Mouse (Mus musculus): Measurements from ENCODE around the gene Avil. TPM values are rescaled to one million over a fixed set of nuclear protein-coding genes. Genes with fewer than 3 reads are reported as not detected.

Gene Avil
- polyA plus RNA-seq, 1 experiment = 0.06 TPM

DNA sequence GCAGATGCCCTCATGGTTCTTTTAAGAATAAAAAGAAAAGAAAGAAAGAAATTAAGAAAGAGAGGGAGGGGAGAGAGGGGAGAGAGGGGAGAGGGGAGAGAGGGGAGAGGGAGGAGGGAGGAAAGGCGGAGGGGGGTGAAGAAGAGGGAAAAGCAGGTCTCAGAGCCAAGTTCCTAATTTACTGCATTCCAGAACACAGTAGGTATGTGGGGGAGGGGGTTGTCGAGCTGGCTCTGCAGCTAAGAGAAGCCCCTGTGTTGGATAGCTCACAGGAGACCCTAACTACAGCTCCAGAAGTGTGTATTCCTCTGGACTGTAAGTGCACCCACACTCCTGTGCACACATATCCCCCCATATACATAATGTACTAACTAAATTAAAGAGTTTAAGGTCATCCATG, 16.6 kb downstream of the Avil start:
- 0 out of 2 replicates have a peak, but pooled peaks cover 2% of the 10 kb centered on the region for H3K36me3 ChIP-seq (ENCODE audit: control insufficient read depth, insufficient read depth, low read length)
- no peak overlapping the region for H3K4me3 ChIP-seq (ENCODE audit: extremely low read depth, insufficient read depth, insufficient read length)
- H3K27ac ChIP-seq (ENCODE audit: insufficient read depth, low read length) = no peak overlapping the region
- TF ChIP-seq POLR2A (IDR thresholded peaks at IDR 0.05; ENCODE audit: low read depth, low read length) (no peak), CTCF (IDR thresholded peaks at IDR 0.05; ENCODE audit: extremely low read depth, insufficient read depth, insufficient read length, insufficient replicate concordance) (no peak)
- DNase-seq (ENCODE audit: low read depth in 1 of 2, low spot score in 2 of 2) = no peak
- no peaks in the 10 kb centered on the region for H3K4me1 ChIP-seq (ENCODE audit: control insufficient read depth, insufficient read depth, insufficient read length)
- 34% methylated on average over 2 of the region's 2 CpGs for WGBS
- no peaks in the 10 kb centered on the region for H3K27me3 ChIP-seq (ENCODE audit: control insufficient read depth, insufficient read depth, low read length)

DNA sequence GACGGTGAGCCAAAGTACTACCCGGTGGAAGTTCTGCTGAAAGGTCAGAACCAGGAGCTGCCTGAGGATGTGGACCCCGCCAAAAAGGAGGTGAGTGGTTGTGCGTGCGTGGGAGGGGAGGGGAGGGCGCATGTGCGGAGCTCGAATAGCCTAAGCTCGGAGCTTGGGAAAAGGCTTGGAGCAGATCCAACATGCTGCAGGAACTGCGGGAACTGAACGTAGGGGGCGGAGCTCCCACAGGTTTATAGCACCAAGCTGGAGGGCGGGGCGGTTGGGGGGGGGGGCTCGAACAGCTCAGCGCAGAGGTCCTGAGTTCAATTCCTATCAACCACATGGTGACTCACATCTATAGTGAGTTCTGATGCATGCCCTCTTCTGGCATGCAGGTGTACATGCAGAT, 17.9 kb downstream of the Avil start:
- 89% methylated on average over 16 of the region's 16 CpGs for WGBS
- H3K36me3 ChIP-seq (ENCODE audit: control insufficient read depth, insufficient read depth, low read length) = peaks cover 8% of the 10 kb centered on the region
- no peak overlapping the region for H3K27ac ChIP-seq (ENCODE audit: insufficient read depth, low read length)
- DNase-seq (ENCODE audit: low read depth in 1 of 2, low spot score in 2 of 2) = no peak
- H3K27me3 ChIP-seq (ENCODE audit: control insufficient read depth, insufficient read depth, low read length) = no peaks in the 10 kb centered on the region
- no peaks in the 10 kb centered on the region for H3K4me1 ChIP-seq (ENCODE audit: control insufficient read depth, insufficient read depth, insufficient read length)
- no peak for TF ChIP-seq CTCF (IDR thresholded peaks at IDR 0.05; ENCODE audit: extremely low read depth, insufficient read depth, insufficient read length, insufficient replicate concordance)
- TF ChIP-seq POLR2A (IDR thresholded peaks at IDR 0.05; ENCODE audit: low read depth, low read length) = no peak
- H3K4me3 ChIP-seq (ENCODE audit: extremely low read depth, insufficient read depth, insufficient read length) = no peak overlapping the region

- Histone ChIP-seq H3K4me1 (ENCODE audit: control insufficient read depth, insufficient read depth, insufficient read length) (no peaks in the 10 kb centered on the region; the same call in 1 of the 2 replicates), H3K4me3 (ENCODE audit: extremely low read depth, insufficient read depth, insufficient read length) (peak within 1 kb of the TSS; percentile 95), H3K27me3 (ENCODE audit: control insufficient read depth, insufficient read depth, low read length) (no peaks in the 10 kb centered on the region; the same call in 1 of the 2 replicates), H3K27ac (ENCODE audit: insufficient read depth, low read length) (peak within 1 kb of the TSS; percentile 53; the same call in 1 of the 2 replicates), H3K36me3 (ENCODE audit: control insufficient read depth, insufficient read depth, low read length) (peaks cover 12% of the 10 kb centered on the region; the same call in 1 of the 2 replicates)
- peak; percentile 65 to 90 for DNase-seq (ENCODE audit: low read depth in 1 of 2, low spot score in 2 of 2)
- 5% methylated on average over 56 of the region's 56 CpGs for WGBS
- TF ChIP-seq POLR2A (IDR thresholded peaks at IDR 0.05; ENCODE audit: low read depth, low read length) (peak; percentile 23; the same call in 1 of the 2 replicates), CTCF (IDR thresholded peaks at IDR 0.05; ENCODE audit: extremely low read depth, insufficient read depth, insufficient read length, insufficient replicate concordance) (peak; percentile 97)
These were observed 30.1 kb downstream of the Avil start, which contains the start of gene Tsfm for GRCm38 (mm10) chr10:127030336-127031296. Tsfm (minus strand) TSS chr10:127030840.

- 79% methylated on average over 8 of the region's 8 CpGs for WGBS
- peaks cover 2% of the 10 kb centered on the region; the same call in 1 of the 2 replicates for H3K36me3 ChIP-seq (ENCODE audit: control insufficient read depth, insufficient read depth, low read length)
- no peak overlapping the region for H3K27ac ChIP-seq (ENCODE audit: insufficient read depth, low read length)
- H3K27me3 ChIP-seq (ENCODE audit: control insufficient read depth, insufficient read depth, low read length) = peaks cover 2% of the 10 kb centered on the region; the same call in 1 of the 2 replicates
- H3K4me1 ChIP-seq (ENCODE audit: control insufficient read depth, insufficient read depth, insufficient read length) = no peaks in the 10 kb centered on the region; the same call in 1 of the 2 replicates
- H3K4me3 ChIP-seq (ENCODE audit: extremely low read depth, insufficient read depth, insufficient read length) = no peak overlapping the region
- no peak for DNase-seq (ENCODE audit: low read depth in 1 of 2, low spot score in 2 of 2)
- TF ChIP-seq CTCF (IDR thresholded peaks at IDR 0.05; ENCODE audit: extremely low read depth, insufficient read depth, insufficient read length, insufficient replicate concordance) (no peak), POLR2A (IDR thresholded peaks at IDR 0.05; ENCODE audit: low read depth, low read length) (no peak)
These were observed 32.8 kb downstream of the Avil start for GRCm38 (mm10) chr10:127033301-127033741.

GRCm38 (mm10) chr10:127036273-127036672, 35.8 kb downstream of the Avil start:
- H3K4me1 ChIP-seq (ENCODE audit: control insufficient read depth, insufficient read depth, insufficient read length) = peaks cover 5% of the 10 kb centered on the region; the same call in 1 of the 2 replicates
- no peak for DNase-seq (ENCODE audit: low read depth in 1 of 2, low spot score in 2 of 2)
- TF ChIP-seq CTCF (IDR thresholded peaks at IDR 0.05; ENCODE audit: extremely low read depth, insufficient read depth, insufficient read length, insufficient replicate concordance) (no peak), POLR2A (IDR thresholded peaks at IDR 0.05; ENCODE audit: low read depth, low read length) (no peak)
- H3K27me3 ChIP-seq (ENCODE audit: control insufficient read depth, insufficient read depth, low read length) = peaks cover 8% of the 10 kb centered on the region
- no peak overlapping the region for H3K4me3 ChIP-seq (ENCODE audit: extremely low read depth, insufficient read depth, insufficient read length)
- 87% methylated on average over 12 of the region's 12 CpGs for WGBS
- H3K27ac ChIP-seq (ENCODE audit: insufficient read depth, low read length) = no peak overlapping the region
- H3K36me3 ChIP-seq (ENCODE audit: control insufficient read depth, insufficient read depth, low read length) = no peaks in the 10 kb centered on the region

- DNase-seq (ENCODE audit: low read depth in 1 of 2, low spot score in 2 of 2) = no peak
- 79% methylated on average over 12 of the region's 12 CpGs for WGBS
- Histone ChIP-seq H3K27ac (ENCODE audit: insufficient read depth, low read length) (no peak overlapping the region), H3K36me3 (ENCODE audit: control insufficient read depth, insufficient read depth, low read length) (no peaks in the 10 kb centered on the region), H3K4me1 (ENCODE audit: control insufficient read depth, insufficient read depth, insufficient read length) (peaks cover 5% of the 10 kb centered on the region), H3K4me3 (ENCODE audit: extremely low read depth, insufficient read depth, insufficient read length) (no peak overlapping the region), H3K27me3 (ENCODE audit: control insufficient read depth, insufficient read depth, low read length) (peaks cover 9% of the 10 kb centered on the region)
- TF ChIP-seq POLR2A (IDR thresholded peaks at IDR 0.05; ENCODE audit: low read depth, low read length) (no peak), CTCF (IDR thresholded peaks at IDR 0.05; ENCODE audit: extremely low read depth, insufficient read depth, insufficient read length, insufficient replicate concordance) (no peak)
These were observed 37.1 kb downstream of the Avil start for GRCm38 (mm10) chr10:127037641-127038040.
